Mouse (Mus musculus) frontal cortex, adult 2 months (tissue): ENCODE measurements around the gene Sgpp1. TPM values are rescaled to one million over a fixed set of nuclear protein-coding genes. Genes with fewer than 3 reads are reported as not detected.

ENCODE experiments used
- polyA plus RNA-seq: library from polyadenylated mRNA; depleted of rRNA; stranded (reverse); fragments of >200 nt; gene quantifications from 2 replicates; pipeline ENCODE4 v1.2.3, GENCODE M21; 2012; rRNA removed

The Sgpp1 gene
- polyA plus RNA-seq, 1 experiment = 29.3 TPM

Other genes starting within 250 kb of the Sgpp1 start
- gene Ppp2r5e, start 139.5 kb downstream of the Sgpp1 start, polyA plus RNA-seq = 35.9 and 40.9 TPM in 2 replicates
- 5.3 and 6.6 TPM in 2 replicates for gene Wdr89, start 66.2 kb downstream of the Sgpp1 start, polyA plus RNA-seq
- gene Syne2, start 82.4 kb upstream of the Sgpp1 start, polyA plus RNA-seq = 25.8 and 28.0 TPM in 2 replicates